Mouse (Mus musculus) Muller cell, postnatal 12 days (primary cell): ENCODE measurements at regions not wholly inside any gene's neighbourhood (a gene's known extent, or its start where the extent isn't known, plus 50 kb on each side); places are given as distances from the start of the nearest gene placed in this dataset.

ENCODE experiments used
- DNase-seq: peaks from one replicate; pipeline ENCODE4 v3.0.0-alpha.2; 2015; ENCODE audit errors: inconsistent ontology term

- DNase-seq, result peak; percentile 63
Observed at GRCm38 (mm10) chr7:124857106-124857505, 587.4 kb upstream of the Kdm8 start.

GRCm38 (mm10) chr7:124861397-124861796 lies 583.1 kb upstream of the Kdm8 start:
- no peak for DNase-seq

- DNase-seq, result peak; percentile 72
Observed at GRCm38 (mm10) chr7:124868133-124868603, 576.3 kb upstream of the Kdm8 start.

- DNase-seq, result peak; percentile 12
Observed at GRCm38 (mm10) chr7:124868621-124869020, 575.9 kb upstream of the Kdm8 start.

- DNase-seq, result no peak
Observed at GRCm38 (mm10) chr7:124880771-124881170, 563.7 kb upstream of the Kdm8 start.

- no peak for DNase-seq
Observed at GRCm38 (mm10) chr7:124907233-124907632, 537.2 kb upstream of the Kdm8 start.

- no peak for DNase-seq
Observed at GRCm38 (mm10) chr7:124907662-124908296, 536.7 kb upstream of the Kdm8 start.

- DNase-seq, result peak; percentile 5
Observed at GRCm38 (mm10) chr7:124914061-124914460, 530.4 kb upstream of the Kdm8 start.

- DNase-seq, result no peak
Observed at GRCm38 (mm10) chr7:124914479-124914878, 530.0 kb upstream of the Kdm8 start.

GRCm38 (mm10) chr7:124914972-124915371 lies 529.5 kb upstream of the Kdm8 start:
- no peak for DNase-seq

GRCm38 (mm10) chr7:124915637-124916036 lies 528.8 kb upstream of the Kdm8 start:
- no peak for DNase-seq

GRCm38 (mm10) chr7:124917606-124918120 lies 526.8 kb upstream of the Kdm8 start:
- peak; percentile 36 for DNase-seq

GRCm38 (mm10) chr7:124922806-124923205 lies 521.7 kb upstream of the Kdm8 start:
- no peak for DNase-seq

- no peak for DNase-seq
Observed at GRCm38 (mm10) chr7:124933573-124933972, 510.9 kb upstream of the Kdm8 start.

- DNase-seq, result no peak
Observed at GRCm38 (mm10) chr7:124939357-124939756, 505.1 kb upstream of the Kdm8 start.

GRCm38 (mm10) chr7:124941527-124941926 lies 502.9 kb upstream of the Kdm8 start:
- DNase-seq, result no peak

- DNase-seq, result no peak
Observed at GRCm38 (mm10) chr7:124946424-124946823, 498.1 kb upstream of the Kdm8 start.

- DNase-seq, result no peak
Observed at GRCm38 (mm10) chr7:124957329-124957728, 487.1 kb upstream of the Kdm8 start.

- no peak for DNase-seq
Observed at GRCm38 (mm10) chr7:124974870-124975488, 469.5 kb upstream of the Kdm8 start.

- DNase-seq, result peak; percentile 11
Observed at GRCm38 (mm10) chr7:124989456-124989855, 455.0 kb upstream of the Kdm8 start.

GRCm38 (mm10) chr7:124990695-124991094 lies 453.8 kb upstream of the Kdm8 start:
- no peak for DNase-seq

GRCm38 (mm10) chr7:124996538-124996937 lies 447.9 kb upstream of the Kdm8 start:
- DNase-seq, result no peak

GRCm38 (mm10) chr7:125000669-125001068 lies 443.8 kb upstream of the Kdm8 start:
- DNase-seq, result no peak
